Mouse (Mus musculus) CH12.LX (cell line): ENCODE measurements around the gene Olfr676.
"Not testable (repeated sequence)": the region's sequence is repeated elsewhere in the genome, so short reads cannot be mapped to it uniquely, and the experiment has no call there.

ENCODE experiments used
- CTCF ChIP-seq, 2 experiments: IDR thresholded peaks in 1 of 2; conservative IDR thresholded peaks in 1 of 2; 2 replicates each; pipeline ENCODE4 v1.5.1; 2011 to 2012; ENCODE audit warnings: low read depth in 2 of 2, low read length in 2 of 2, improper control_type of control experiment in 1 of 2, inconsistent platforms in 1 of 2, mild to moderate bottlenecking in 1 of 2, moderate library complexity in 1 of 2
- MAX ChIP-seq: IDR thresholded peaks from 2 replicates; pipeline ENCODE4 v1.6.1; 2011; ENCODE audit warnings: low read length, improper control_type of control experiment
- USF2 ChIP-seq: conservative IDR thresholded peaks from 2 replicates; pipeline ENCODE4 v1.6.1; 2011; ENCODE audit warnings: low read depth, low read length, improper control_type of control experiment

GRCm38 (mm10) chr7:105033836-105034235 is 1.3 kb downstream of the Olfr676 start:
- peak in 1 of 2 experiments; percentile 40; a peak in 2 of 4 replicates for TF ChIP-seq CTCF (conservative IDR thresholded peaks at IDR 0.05 in 1 of 2, IDR thresholded peaks at IDR 0.05 in 1 of 2; ENCODE audit: low read depth in 2 of 2, low read length in 2 of 2)
- TF ChIP-seq MAX, USF2: not testable (repeated sequence)
